Mouse (Mus musculus) heart, postnatal 0 days (tissue): ENCODE results near the gene Cwc25. TPM values are rescaled to one million over a fixed set of nuclear protein-coding genes. Genes with fewer than 3 reads are reported as not detected.
"Not testable (repeated sequence)": the region's sequence is repeated elsewhere in the genome, so short reads cannot be mapped to it uniquely, and the experiment has no call there.

Experiments used
- ATAC-seq: fragments of 200-750 bp; cut with Nextera tagmentation; 2 replicates; pipeline ENCODE4 v1.8.0; 2017; ENCODE audit warnings: low read depth, moderate number of reproducible peaks, moderate library complexity; ENCODE audit not compliant: insufficient read depth
- DNase-seq: peaks from one replicate; pipeline ENCODE4 v3.0.0-alpha.2; 2016; ENCODE audit warnings: low spot score
- H3K27ac ChIP-seq: fragments of 300-500 bp; sonication (generic); 2 replicates; pipeline ENCODE4 v1.5.1; 2014; ENCODE audit warnings: low read depth, mild to moderate bottlenecking
- H3K27me3 ChIP-seq: fragments of 300-500 bp; sonication (generic); 2 replicates; pipeline ENCODE4 v1.6.1; 2014; ENCODE audit warnings: low read length, mixed read lengths; ENCODE audit not compliant: control insufficient read depth, insufficient read depth
- H3K36me3 ChIP-seq: fragments of 300-500 bp; sonication (generic); replicated peaks from 2 replicates; pipeline ENCODE4 v1.6.1; 2014; ENCODE audit warnings: low read length, mixed read lengths; ENCODE audit not compliant: control insufficient read depth, insufficient read depth
- H3K4me1 ChIP-seq: fragments of 300-500 bp; sonication (generic); 2 replicates; pipeline ENCODE4 v1.6.1; 2014; ENCODE audit warnings: antibody characterized with exemption; ENCODE audit not compliant: control insufficient read depth, insufficient read depth
- H3K4me2 ChIP-seq: fragments of 300-500 bp; sonication (generic); 2 replicates; pipeline ENCODE4 v1.6.1; 2014; ENCODE audit warnings: low read depth, mild to moderate bottlenecking, low read length, moderate library complexity
- H3K4me3 ChIP-seq: fragments of 300-500 bp; sonication (generic); 2 replicates; pipeline ENCODE4 v1.5.1; 2014; ENCODE audit warnings: low read depth, low read length
- H3K9ac ChIP-seq: fragments of 300-500 bp; sonication (generic); replicated peaks from 2 replicates; pipeline ENCODE4 v1.6.1; 2014; ENCODE audit warnings: low read depth, low read length, mixed read lengths
- H3K9me3 ChIP-seq: fragments of 300-500 bp; sonication (generic); replicated peaks from 2 replicates; pipeline ENCODE4 v1.6.1; 2016; ENCODE audit warnings: low read length; ENCODE audit not compliant: control insufficient read depth
- CTCF ChIP-seq: IDR thresholded peaks from 2 replicates; pipeline ENCODE4 v1.5.1; 2016; ENCODE audit warnings: antibody characterized with exemption, control low read depth, low read depth
- EP300 ChIP-seq: IDR thresholded peaks from 2 replicates; pipeline ENCODE4 v1.6.1; 2016; ENCODE audit warnings: antibody characterized with exemption, low read depth
- WGBS: fragments of 180-500 bp; shearing (Covaris S2); extraction: QIAGEN DNeasy Blood & Tissue Kit; methylation state at CpG from one replicate; pipeline ENCODE4 v1.1.7; 2014; 5-methylcytosine and 5-hydroxymethylcytosine counted together
- polyA plus RNA-seq: library from polyadenylated mRNA; unstranded; fragments of >200 nt; fragmentation: Nextera tagmentation; extraction: Ambion mirVana; gene quantifications from 2 replicates; pipeline ENCODE4 v1.2.1, GENCODE M21; 2015
- total RNA-seq: library from RNA; depleted of rRNA; stranded (reverse); fragments of >200 nt; gene quantifications from 2 replicates; pipeline ENCODE4 v1.2.3, GENCODE M21; 2014; ENCODE audit warnings: low replicate concordance

Cwc25 gene
- total and polyA plus RNA-seq, 2 experiments from 2014 or later: 3.2 to 8.2 TPM

DNA sequence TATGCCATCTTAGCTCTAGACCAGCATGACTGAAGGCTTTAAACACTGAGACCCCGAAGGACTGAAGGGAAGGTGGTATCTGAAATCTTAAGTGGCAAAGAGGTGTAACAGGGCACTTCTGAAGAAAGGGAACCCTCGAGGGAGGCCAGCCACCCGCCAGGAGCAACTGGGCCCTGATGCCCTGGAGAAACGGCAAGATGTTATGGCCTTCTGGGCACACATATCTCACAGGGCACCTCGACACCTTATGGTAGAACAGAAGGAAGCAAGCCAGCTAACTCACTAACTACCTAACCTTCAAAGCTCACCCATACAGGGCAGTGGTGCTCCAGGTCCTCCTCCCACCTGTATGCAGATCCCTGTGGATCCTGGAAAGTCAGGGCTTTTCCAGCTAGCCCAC is 24.2 kb downstream of the Cwc25 start:
- TF ChIP-seq CTCF (no peak), EP300 (no peak)
- H3K9me3 ChIP-seq: no peaks in the 10 kb centered on the region
- no peaks in the 10 kb centered on the region for H3K27me3 ChIP-seq
- H3K4me1 ChIP-seq: peaks cover 11% of the 10 kb centered on the region
- no peak overlapping the region for H3K27ac ChIP-seq
- 86% methylated on average over 5 of the region's 5 CpGs for WGBS
- no peak overlapping the region for H3K9ac ChIP-seq
- H3K4me2 ChIP-seq: no peak overlapping the region
- H3K36me3 ChIP-seq: peaks cover 13% of the 10 kb centered on the region
- ATAC-seq (no peak), DNase-seq (no peak)
- no peak overlapping the region for H3K4me3 ChIP-seq

DNA sequence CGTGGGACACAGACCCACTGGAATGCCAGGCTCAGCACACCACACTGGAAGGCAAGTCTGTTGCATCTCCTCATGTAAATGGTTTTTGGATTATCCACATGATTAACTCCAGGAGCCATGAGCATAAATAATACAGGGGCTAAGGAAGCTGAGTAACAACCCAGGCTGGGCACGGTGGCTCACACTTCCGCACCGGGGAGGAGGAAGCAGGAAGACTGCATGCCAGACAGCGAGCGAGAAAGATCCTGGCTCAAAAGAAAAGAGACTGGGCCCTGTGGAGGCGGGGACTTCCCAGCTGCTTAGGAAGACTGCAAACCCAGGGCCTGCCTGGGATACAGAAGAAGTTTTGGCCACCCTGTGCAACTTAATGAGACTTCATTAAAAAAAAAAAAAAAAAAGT is 26.2 kb downstream of the Cwc25 start:
- Histone ChIP-seq H3K4me3 (no peak overlapping the region), H3K9me3 (no peaks in the 10 kb centered on the region), H3K9ac (no peak overlapping the region), H3K4me1 (peaks cover 11% of the 10 kb centered on the region), H3K4me2 (no peak overlapping the region), H3K27ac (no peak overlapping the region; the same call in 1 of the 2 replicates), H3K27me3 (no peaks in the 10 kb centered on the region), H3K36me3 (no peaks in the 10 kb centered on the region)
- ATAC-seq: no peak
- DNase-seq: no peak
- 54% methylated on average over 7 of the region's 7 CpGs for WGBS
- TF ChIP-seq CTCF: no peak
- TF ChIP-seq EP300: no peak

DNA sequence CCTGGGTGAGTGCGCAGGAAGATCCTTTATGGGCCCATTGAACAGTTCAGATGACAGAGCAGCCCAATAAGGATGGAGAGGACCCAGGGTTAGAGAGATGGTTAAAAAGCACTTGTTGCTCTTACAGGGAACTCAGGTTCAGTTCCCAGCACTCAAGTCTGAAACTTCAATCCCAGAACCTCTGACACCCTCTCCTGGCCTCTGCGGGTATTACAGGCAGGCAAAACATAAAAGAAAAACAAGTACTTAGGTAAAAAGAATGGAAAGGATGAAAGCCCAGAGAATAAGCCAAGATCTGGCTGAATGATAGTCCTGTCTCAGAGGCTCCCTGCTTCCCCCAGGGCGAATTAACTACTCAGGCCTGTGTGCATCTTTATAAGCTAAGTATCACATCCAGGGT is 27.2 kb downstream of the Cwc25 start:
- H3K27ac ChIP-seq: no peak overlapping the region
- DNase-seq (no peak), ATAC-seq (no peak)
- H3K9ac ChIP-seq: no peak overlapping the region
- no peak overlapping the region for H3K4me3 ChIP-seq
- no peak overlapping the region for H3K4me2 ChIP-seq
- 89% methylated on average over 3 of the region's 3 CpGs for WGBS
- H3K27me3 ChIP-seq: no peaks in the 10 kb centered on the region
- H3K36me3 ChIP-seq: no peaks in the 10 kb centered on the region
- peaks cover 11% of the 10 kb centered on the region for H3K4me1 ChIP-seq
- no peak for TF ChIP-seq EP300
- TF ChIP-seq CTCF: no peak
- H3K9me3 ChIP-seq: no peaks in the 10 kb centered on the region

DNA sequence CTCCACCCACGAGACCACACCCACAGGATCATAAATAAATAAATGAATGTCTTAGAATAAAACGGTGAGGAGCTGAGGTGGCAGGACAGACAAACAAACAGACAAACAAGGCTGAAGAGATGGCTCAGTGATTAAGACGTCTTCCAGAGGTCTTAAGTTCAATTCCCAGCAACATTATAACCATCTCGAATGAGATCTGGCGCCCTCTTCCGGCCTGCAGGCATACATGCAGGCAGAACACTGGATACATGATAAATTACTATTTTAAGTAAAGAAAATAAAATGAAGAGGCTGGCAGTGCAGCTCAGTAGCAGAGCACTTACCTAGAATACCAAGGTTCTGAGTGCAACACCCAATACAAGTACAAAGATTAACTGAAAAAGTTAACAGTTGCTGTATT is 27.7 kb downstream of the Cwc25 start:
- no peak for DNase-seq
- ATAC-seq: no peak
- Histone ChIP-seq H3K36me3 (no peaks in the 10 kb centered on the region), H3K4me3 (no peak overlapping the region), H3K4me2 (no peak overlapping the region), H3K9ac (no peak overlapping the region), H3K27ac (no peak overlapping the region), H3K4me1 (peaks cover 8% of the 10 kb centered on the region), H3K9me3 (no peaks in the 10 kb centered on the region), H3K27me3 (no peaks in the 10 kb centered on the region)
- TF ChIP-seq CTCF (no peak), EP300 (no peak)
- WGBS: 67% methylated on average over 6 of the region's 6 CpGs

DNA sequence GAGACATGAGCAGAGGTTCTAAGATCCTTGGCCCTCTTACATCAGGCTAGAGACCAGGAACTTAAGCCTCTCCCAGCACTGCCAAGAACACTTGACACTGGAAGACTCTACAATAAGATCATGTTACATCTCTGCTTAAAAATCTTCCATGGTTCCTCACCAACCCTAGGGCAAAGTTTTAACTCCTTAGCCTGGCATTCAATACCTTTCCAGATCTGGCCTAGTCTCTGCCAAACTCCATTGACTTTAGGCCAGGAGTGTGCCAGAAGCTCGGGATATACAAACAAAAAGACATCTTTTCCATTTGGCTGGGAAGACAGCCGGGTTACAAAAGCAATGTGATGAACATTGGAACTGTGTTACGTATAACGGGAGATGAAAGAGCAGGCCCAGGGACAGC is 28.8 kb downstream of the Cwc25 start:
- DNase-seq: no peak
- no peaks in the 10 kb centered on the region for H3K27me3 ChIP-seq
- H3K9me3 ChIP-seq: no peaks in the 10 kb centered on the region
- WGBS: 71% methylated on average over 4 of the region's 4 CpGs
- no peak overlapping the region for H3K27ac ChIP-seq
- H3K4me3 ChIP-seq: no peak overlapping the region
- no peak for ATAC-seq
- no peaks in the 10 kb centered on the region for H3K4me1 ChIP-seq
- H3K4me2 ChIP-seq: no peak overlapping the region
- TF ChIP-seq CTCF (no peak), EP300 (no peak)
- H3K9ac ChIP-seq: no peak overlapping the region
- no peaks in the 10 kb centered on the region for H3K36me3 ChIP-seq

DNA sequence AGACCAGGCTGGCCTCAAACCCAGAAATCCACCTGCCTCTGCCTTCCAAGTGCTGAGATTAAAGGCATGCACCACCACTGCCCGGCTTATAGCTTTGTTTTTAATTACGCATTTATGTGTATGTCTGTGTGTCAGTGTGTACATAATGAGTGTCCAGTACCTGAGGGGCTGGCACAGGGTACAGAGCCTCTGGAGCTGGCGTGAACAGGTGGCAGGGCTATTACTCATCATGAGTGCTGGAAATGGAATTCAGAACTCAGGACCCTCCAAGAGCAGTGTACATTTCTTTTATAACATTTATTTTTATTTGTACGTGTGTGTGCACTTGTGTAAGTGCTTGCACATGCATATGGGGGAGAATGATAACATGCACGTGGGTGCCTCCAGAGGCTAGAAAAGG is 29.7 kb downstream of the Cwc25 start:
- Histone ChIP-seq H3K27ac (no peak overlapping the region), H3K4me2 (no peak overlapping the region), H3K9me3 (no peaks in the 10 kb centered on the region), H3K36me3 (peaks cover 8% of the 10 kb centered on the region), H3K9ac (no peak overlapping the region), H3K4me3 (no peak overlapping the region), H3K4me1 (no peaks in the 10 kb centered on the region), H3K27me3 (no peaks in the 10 kb centered on the region)
- no peak for ATAC-seq
- 83% methylated on average over 5 of the region's 5 CpGs for WGBS
- TF ChIP-seq CTCF (no peak), EP300 (no peak)
- DNase-seq: no peak

DNA sequence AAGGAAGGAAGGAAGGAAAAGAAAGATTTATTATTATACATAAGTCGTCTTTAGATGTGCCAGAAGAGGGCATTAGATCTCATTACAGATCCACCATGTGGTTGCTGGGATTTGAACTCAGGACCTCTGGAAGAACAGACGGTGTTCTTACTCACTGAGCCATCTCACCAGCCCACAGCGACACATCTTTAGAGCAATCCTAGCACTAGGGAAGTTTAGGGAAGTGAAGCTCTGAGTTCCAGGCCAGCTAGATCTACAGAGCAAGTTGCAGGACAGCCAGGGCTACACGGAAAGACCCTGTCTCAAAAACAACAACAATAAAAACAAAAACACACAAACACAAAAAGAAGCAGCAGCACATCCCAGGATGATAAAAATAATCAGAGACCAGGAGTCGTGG is 31.5 kb downstream of the Cwc25 start:
- not testable (repeated sequence) for H3K9ac ChIP-seq, H3K27ac ChIP-seq, H3K4me3 ChIP-seq, ATAC-seq, H3K4me2 ChIP-seq, H3K4me1 ChIP-seq, H3K27me3 ChIP-seq, DNase-seq, H3K9me3 ChIP-seq
- WGBS: 77% methylated on average over 5 of the region's 5 CpGs
- H3K36me3 ChIP-seq: peaks cover 22% of the 10 kb centered on the region
